Mouse (Mus musculus): ENCODE measurements around the gene P2rx2.
A peak's percentile ranks its signal among the peaks of the same experiment; 100 is the strongest.

P2rx2 gene

GRCm38 (mm10) chr5:110342648-110343284 is at the start of gene P2rx2:
TSS of gene P2rx2 (minus strand) at chr5:110343212.
- DNase-seq (ENCODE audit: low read depth, low spot score) = no peak

- no peak for DNase-seq (ENCODE audit: low read depth, low spot score)
These were observed 49.7 kb upstream of the P2rx2 start for GRCm38 (mm10) chr5:110392727-110393126.

- no peak for DNase-seq (ENCODE audit: low read depth, low spot score)
These were observed 47.6 kb upstream of the P2rx2 start for GRCm38 (mm10) chr5:110390631-110391030.

- DNase-seq (ENCODE audit: low read depth, low spot score) = no peak
These were observed 44.3 kb upstream of the P2rx2 start for GRCm38 (mm10) chr5:110387332-110387731.

- no peak for DNase-seq (ENCODE audit: low read depth, low spot score)
These were observed 43.6 kb upstream of the P2rx2 start for GRCm38 (mm10) chr5:110386371-110387330.

GRCm38 (mm10) chr5:110385263-110385662 is 42.3 kb upstream of the P2rx2 start:
- no peak for DNase-seq (ENCODE audit: low read depth, low spot score)

GRCm38 (mm10) chr5:110384491-110384890 is 41.5 kb upstream of the P2rx2 start:
- no peak for DNase-seq (ENCODE audit: low read depth, low spot score)

- DNase-seq (ENCODE audit: low read depth, low spot score) = no peak
These were observed 36.8 kb upstream of the P2rx2 start for GRCm38 (mm10) chr5:110379823-110380222.

GRCm38 (mm10) chr5:110379086-110379485 is 36.1 kb upstream of the P2rx2 start:
- DNase-seq (ENCODE audit: low read depth, low spot score) = no peak

GRCm38 (mm10) chr5:110378181-110378583 is 35.2 kb upstream of the P2rx2 start:
- DNase-seq (ENCODE audit: low read depth, low spot score) = no peak

- DNase-seq (ENCODE audit: low read depth, low spot score) = no peak
These were observed 33.9 kb upstream of the P2rx2 start for GRCm38 (mm10) chr5:110376802-110377433.

GRCm38 (mm10) chr5:110363822-110364545 is 21.0 kb upstream of the P2rx2 start:
- DNase-seq (ENCODE audit: low read depth, low spot score) = no peak

- DNase-seq (ENCODE audit: low read depth, low spot score) = peak; percentile 36
These were observed 20.3 kb upstream of the P2rx2 start for GRCm38 (mm10) chr5:110363179-110363821.

GRCm38 (mm10) chr5:110362813-110363178 is 19.8 kb upstream of the P2rx2 start:
- no peak for DNase-seq (ENCODE audit: low read depth, low spot score)

- no peak for DNase-seq (ENCODE audit: low read depth, low spot score)
These were observed 18.5 kb upstream of the P2rx2 start for GRCm38 (mm10) chr5:110361465-110361864.

- DNase-seq (ENCODE audit: low read depth, low spot score) = peak; percentile 45
These were observed 14.6 kb upstream of the P2rx2 start for GRCm38 (mm10) chr5:110357531-110358179.

GRCm38 (mm10) chr5:110354716-110355115 is 11.7 kb upstream of the P2rx2 start:
- no peak for DNase-seq (ENCODE audit: low read depth, low spot score)

GRCm38 (mm10) chr5:110347006-110347405 is 4.0 kb upstream of the P2rx2 start:
- no peak for DNase-seq (ENCODE audit: low read depth, low spot score)

- no peak for DNase-seq (ENCODE audit: low read depth, low spot score)
These were observed 2.5 kb upstream of the P2rx2 start for GRCm38 (mm10) chr5:110345553-110345952.

- no peak for DNase-seq (ENCODE audit: low read depth, low spot score)
These were observed 1.5 kb upstream of the P2rx2 start, which contains the start of gene Lrcol1 for GRCm38 (mm10) chr5:110344524-110344923. TSS of gene Lrcol1 (plus strand) at chr5:110344730.

- no peak for DNase-seq (ENCODE audit: low read depth, low spot score)
These were observed 4.2 kb downstream of the P2rx2 start for GRCm38 (mm10) chr5:110338792-110339191.
